Mouse (Mus musculus): ENCODE results near the gene Selenov.

GRCm38 (mm10) chr7:28255476-28255875, 35.5 kb downstream of the Selenov start:
- TF ChIP-seq POLR2A (IDR thresholded peaks at IDR 0.05; ENCODE audit: insufficient read length, low read depth) (no peak), POLR2AphosphoS2 (IDR thresholded peaks at IDR 0.05; ENCODE audit: insufficient read length, low read depth) (no peak), REST (IDR thresholded peaks at IDR 0.05; ENCODE audit: insufficient read depth, insufficient read length) (no peak), E2F4 (IDR thresholded peaks at IDR 0.05; ENCODE audit: insufficient read depth) (no peak), MYOG (IDR thresholded peaks at IDR 0.05; ENCODE audit: control insufficient read depth in 1 of 3, insufficient read depth in 1 of 3, insufficient read length in 2 of 3, low read depth in 2 of 3) (no peak), MAX (IDR thresholded peaks at IDR 0.05; ENCODE audit: low read depth) (no peak)
